Mouse (Mus musculus) intestine, embryonic 16.5 days (tissue): Measurements from ENCODE around the gene Mnat1. TPM values are rescaled to one million over a fixed set of nuclear protein-coding genes. Genes with fewer than 3 reads are reported as not detected.

Experiments
- ATAC-seq: fragments of 200-750 bp; cut with Nextera tagmentation; 2 replicates; pipeline ENCODE4 v1.8.0; 2017; ENCODE audit warnings: moderate TSS enrichment, moderate library complexity
- H3K27ac ChIP-seq: fragments of 300-500 bp; sonication (generic); 2 replicates; pipeline ENCODE4 v1.5.1; 2014; ENCODE audit warnings: mild to moderate bottlenecking, low read length
- H3K27me3 ChIP-seq: fragments of 300-500 bp; sonication (generic); replicated peaks from 2 replicates; pipeline ENCODE4 v1.6.1; 2014; ENCODE audit warnings: low read length, control low read depth, mixed read lengths; ENCODE audit not compliant: control insufficient read depth, insufficient read depth
- H3K36me3 ChIP-seq: fragments of 300-500 bp; sonication (generic); 2 replicates; pipeline ENCODE4 v1.6.1; 2014; ENCODE audit warnings: low read length, control low read depth; ENCODE audit not compliant: control insufficient read depth, insufficient read depth
- H3K4me1 ChIP-seq: fragments of 300-500 bp; sonication (generic); 2 replicates; pipeline ENCODE4 v1.6.1; 2014; ENCODE audit warnings: low read length, control low read depth, mixed read lengths; ENCODE audit not compliant: control insufficient read depth, insufficient read depth
- H3K4me2 ChIP-seq: fragments of 300-500 bp; sonication (generic); 2 replicates; pipeline ENCODE4 v1.6.1; 2014; ENCODE audit warnings: low read depth, low read length, control low read depth
- H3K4me3 ChIP-seq: fragments of 300-500 bp; sonication (generic); 2 replicates; pipeline ENCODE4 v1.5.1; 2014; ENCODE audit warnings: mild to moderate bottlenecking, low read length
- H3K9ac ChIP-seq: fragments of 300-500 bp; sonication (generic); 2 replicates; pipeline ENCODE4 v1.6.1; 2014; ENCODE audit warnings: low read depth, low read length
- H3K9me3 ChIP-seq: fragments of 300-500 bp; sonication (generic); 2 replicates; pipeline ENCODE4 v1.6.1; 2016; ENCODE audit warnings: low read length, control low read depth; ENCODE audit not compliant: control insufficient read depth
- WGBS: fragments of 180-500 bp; shearing (Covaris S2); extraction: QIAGEN DNeasy Blood & Tissue Kit; methylation state at CpG from one replicate; pipeline ENCODE4 v1.1.7; 2014; 5-methylcytosine and 5-hydroxymethylcytosine counted together
- polyA plus RNA-seq: library from polyadenylated mRNA; unstranded; fragments of >200 nt; fragmentation: Nextera tagmentation; extraction: Ambion mirVana; gene quantifications from 2 replicates; pipeline ENCODE4 v1.2.1, GENCODE M21; 2015

Gene Mnat1
- polyA plus RNA-seq, 1 experiment from 2014 or later: 21.1 TPM

GRCm38 (mm10) chr12:73317706-73318686 is 194.5 kb downstream of the Mnat1 start:
- ATAC-seq: no peak
- WGBS: 83% methylated on average over 7 of the region's 7 CpGs
- H3K4me2 ChIP-seq: no peak overlapping the region
- H3K36me3 ChIP-seq: no peaks in the 10 kb centered on the region
- H3K9me3 ChIP-seq: no peaks in the 10 kb centered on the region
- no peak overlapping the region for H3K4me3 ChIP-seq
- no peaks in the 10 kb centered on the region for H3K4me1 ChIP-seq
- no peak overlapping the region for H3K9ac ChIP-seq
- no peaks in the 10 kb centered on the region for H3K27me3 ChIP-seq
- H3K27ac ChIP-seq: no peak overlapping the region

Other genes starting within 250 kb of the Mnat1 start
- not detected in 2 replicates for gene Six6, start 183.8 kb upstream of the Mnat1 start, polyA plus RNA-seq
- 0.81 and 1.1 TPM in 2 replicates for gene 4930447C04Rik, start 182.9 kb upstream of the Mnat1 start, polyA plus RNA-seq
- not detected in 2 replicates for gene Six1, start 69.8 kb upstream of the Mnat1 start, polyA plus RNA-seq
- 0.20 and 0.24 TPM in 2 replicates for gene Six4, start 10.3 kb upstream of the Mnat1 start, polyA plus RNA-seq
- gene Trmt5, start 163.0 kb downstream of the Mnat1 start, polyA plus RNA-seq: 13.0 and 16.4 TPM in 2 replicates
- 7.7 and 11.3 TPM in 2 replicates for gene Slc38a6, start 163.1 kb downstream of the Mnat1 start, polyA plus RNA-seq